Mouse (Mus musculus) urinary bladder, adult 2 months (tissue): ENCODE results near the gene Gm19684. TPM values are rescaled to one million over a fixed set of nuclear protein-coding genes. Genes with fewer than 3 reads are reported as not detected.
"Not testable (repeated sequence)": the region's sequence is repeated elsewhere in the genome, so short reads cannot be mapped to it uniquely, and the experiment has no call there.

ENCODE experiments used
- DNase-seq: peaks from one replicate; pipeline ENCODE4 v3.0.0; 2022; ENCODE audit warnings: low spot score
- polyA plus RNA-seq: library from polyadenylated mRNA; depleted of rRNA; stranded (reverse); fragments of >200 nt; gene quantifications from 2 replicates; pipeline ENCODE4 v1.2.3, GENCODE M21; 2012; rRNA removed

The Gm19684 gene
- polyA plus RNA-seq = 0.12 and 0.13 TPM in 2 replicates

DNA sequence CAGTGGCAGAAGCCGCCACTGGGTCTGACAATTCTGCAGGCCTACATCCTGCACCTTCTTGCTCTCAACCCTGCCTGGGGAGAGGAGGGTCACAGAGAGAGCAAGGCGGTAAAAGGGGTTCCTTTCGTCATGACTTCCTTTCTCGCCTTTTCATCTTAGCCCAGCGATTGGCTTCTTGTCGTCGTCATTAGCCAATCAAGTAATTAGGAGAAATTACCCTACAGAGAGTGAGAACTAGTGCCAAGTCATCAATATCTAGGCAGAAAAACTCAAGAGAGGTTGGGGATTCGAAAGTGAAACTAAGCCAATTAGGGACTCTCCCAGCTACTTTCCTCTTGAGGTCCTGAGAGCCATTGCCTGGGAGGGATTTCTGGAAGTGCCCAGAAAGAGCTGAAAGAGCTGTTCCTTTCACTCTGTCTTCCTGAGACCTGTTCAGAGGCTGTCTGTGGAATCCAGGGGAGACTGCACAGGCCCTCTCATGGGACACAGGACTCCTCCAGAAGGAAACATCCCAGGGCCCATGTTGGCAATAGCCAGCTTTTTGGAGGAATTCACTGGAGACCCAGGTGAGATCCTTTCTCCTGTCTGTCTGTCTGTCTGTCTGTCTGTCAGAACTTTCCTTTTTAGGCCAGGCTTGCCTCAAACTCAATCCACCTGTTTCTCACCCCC is at the start of gene Gm19684:
Gene Gm19684 (plus strand): TSS at position 327 of the 669 bp plus-strand sequence.
- DNase-seq = not testable (repeated sequence)

DNA sequence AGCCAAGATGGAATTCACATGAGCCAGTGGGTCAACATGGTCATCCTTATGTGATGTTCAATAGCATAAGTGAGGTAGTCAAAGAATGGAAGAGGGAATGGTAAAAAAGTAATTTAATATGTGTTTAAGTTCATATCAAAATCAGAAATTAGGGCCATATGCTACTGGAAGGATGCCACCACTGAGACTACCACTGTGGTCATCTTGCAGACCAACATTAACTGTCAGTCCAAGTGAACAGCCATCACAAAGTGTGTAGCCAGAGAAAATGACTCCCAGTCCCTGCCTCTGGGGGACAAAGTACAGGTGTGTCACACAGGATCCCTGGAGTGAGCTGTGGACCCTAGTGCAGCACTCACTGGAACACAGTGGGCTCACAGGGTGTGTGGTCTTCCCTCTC is 39.6 kb upstream of the Gm19684 start:
- not testable (repeated sequence) for DNase-seq

DNA sequence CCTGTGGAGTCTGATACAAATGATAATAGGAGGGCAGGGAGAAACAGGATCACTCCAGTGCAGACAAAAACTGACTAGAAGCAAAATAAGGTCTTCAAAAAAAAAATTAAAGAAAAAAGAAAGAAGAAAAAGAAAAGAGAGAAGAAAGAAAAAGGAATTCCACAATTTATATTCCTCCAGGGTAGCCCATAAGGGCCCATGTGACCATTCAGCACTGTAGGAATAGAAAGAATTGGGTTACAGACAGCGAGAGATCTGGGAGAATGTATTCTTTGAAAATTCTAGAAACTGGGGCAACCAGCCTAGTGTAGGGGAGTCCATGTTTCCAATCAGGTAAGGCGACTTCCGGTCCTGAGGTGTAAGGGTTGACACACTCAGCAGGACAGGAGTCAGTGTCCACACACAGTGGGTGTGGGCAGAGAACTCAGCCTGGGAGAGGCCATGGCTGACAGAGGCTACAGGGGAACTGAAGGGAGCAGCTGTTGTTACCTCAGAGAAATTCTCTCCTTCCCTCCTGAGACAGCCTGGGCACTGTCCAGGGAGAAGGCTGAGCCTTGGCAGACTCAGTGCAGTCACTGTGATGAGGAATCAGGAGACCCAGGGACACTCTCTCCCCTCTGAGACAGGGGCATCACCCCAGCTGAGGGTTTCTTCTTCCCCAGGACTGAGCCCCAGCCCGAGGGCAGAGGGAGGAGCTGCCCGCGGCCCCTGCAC is 38.8 kb upstream of the Gm19684 start:
- DNase-seq = not testable (repeated sequence)

DNA sequence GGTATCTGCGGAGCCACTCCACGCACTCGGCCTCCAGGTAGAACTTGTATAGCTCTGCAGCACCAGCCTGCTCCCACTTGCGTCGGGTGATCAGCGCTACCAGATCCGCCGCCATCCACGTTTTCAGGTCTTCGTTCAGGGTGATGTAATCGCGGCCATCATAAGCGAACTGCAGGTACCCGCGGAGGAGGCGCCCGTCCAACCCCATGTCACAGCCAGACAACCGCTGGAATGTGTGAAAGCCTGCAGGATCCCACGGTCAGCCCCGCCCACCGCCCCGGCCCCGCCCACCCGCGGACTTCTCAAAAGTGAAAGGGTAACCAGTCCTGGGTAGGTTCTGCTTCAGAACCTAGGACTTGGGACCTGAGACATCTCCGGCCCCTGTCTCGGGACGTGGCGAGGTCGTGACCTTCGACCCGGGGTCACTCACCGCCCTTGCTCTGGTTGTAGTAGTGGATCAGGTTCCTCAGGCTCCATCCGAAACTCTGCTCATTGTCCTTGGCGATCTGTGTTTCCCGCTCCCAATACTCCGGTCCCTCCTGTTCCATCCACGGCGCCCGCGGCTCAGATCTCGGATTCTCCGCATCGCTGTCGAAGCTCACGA is 38.1 kb upstream of the Gm19684 start:
- no peak for DNase-seq

DNA sequence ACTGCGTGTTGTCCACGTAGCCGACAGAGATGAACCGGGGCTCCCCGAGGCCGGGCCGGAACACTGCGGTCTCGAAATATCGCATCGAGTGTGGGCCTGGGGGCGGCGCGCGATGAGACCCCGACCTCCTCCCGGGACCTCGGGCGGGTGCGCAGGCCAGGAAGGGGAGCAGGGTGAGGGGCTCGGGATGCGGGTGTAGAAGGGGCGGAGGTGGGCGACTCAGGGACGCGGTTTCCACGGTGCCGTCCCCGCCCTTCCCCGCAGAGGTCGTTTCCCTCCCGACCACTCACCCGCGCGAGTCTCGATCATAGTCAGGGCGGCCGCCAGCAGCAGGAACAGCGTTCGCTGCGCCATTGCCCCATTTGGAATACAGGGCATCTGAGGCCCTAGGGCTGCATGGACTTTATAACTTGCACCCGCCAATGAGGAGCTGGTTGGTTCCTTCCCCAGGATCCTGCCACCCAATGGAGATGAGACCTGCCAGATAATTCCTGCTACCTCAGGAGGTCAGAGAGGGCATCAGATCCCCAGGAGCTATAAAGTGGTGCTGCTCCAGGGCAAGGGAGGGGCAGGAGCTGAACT is 37.5 kb upstream of the Gm19684 start:
- no peak for DNase-seq

DNA sequence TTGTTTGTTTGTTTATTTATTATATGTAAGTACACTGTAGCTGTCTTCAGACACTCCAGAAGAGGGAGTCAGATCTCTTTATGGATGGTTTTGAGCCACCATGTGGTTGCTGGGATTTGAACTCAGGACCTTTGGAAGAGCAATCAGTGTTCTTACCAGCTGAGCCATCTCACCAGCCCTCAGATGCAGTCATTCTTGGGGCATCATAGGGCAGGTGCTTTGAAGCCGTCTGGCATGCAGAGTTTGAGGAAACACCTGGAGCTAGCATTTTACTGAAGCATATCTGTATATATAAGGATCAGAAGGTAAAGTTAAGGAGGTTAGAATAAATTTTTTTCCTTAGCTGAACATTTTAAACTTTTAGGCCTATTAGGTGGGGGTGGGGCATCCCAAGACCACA is 35.5 kb upstream of the Gm19684 start:
- not testable (repeated sequence) for DNase-seq

DNA sequence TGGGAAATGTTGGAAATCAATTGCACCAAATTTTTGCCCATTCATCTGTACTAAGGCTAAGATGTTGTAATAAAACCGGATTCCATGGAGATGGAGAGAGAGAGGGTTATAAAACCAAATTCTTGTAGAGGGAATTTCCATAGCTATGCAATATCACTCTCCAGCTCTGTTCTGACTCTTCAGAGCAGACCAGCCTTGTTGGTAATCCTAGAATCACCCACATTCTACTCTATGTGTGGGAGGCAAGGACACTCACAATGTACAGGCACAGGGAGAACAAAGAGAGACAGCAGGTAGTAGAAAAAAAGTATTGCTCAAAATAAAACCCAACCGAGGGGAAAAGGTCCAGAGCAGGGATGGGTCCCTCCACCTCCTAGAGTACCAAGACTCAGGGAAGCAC is 29.5 kb upstream of the Gm19684 start:
- DNase-seq = not testable (repeated sequence)

DNA sequence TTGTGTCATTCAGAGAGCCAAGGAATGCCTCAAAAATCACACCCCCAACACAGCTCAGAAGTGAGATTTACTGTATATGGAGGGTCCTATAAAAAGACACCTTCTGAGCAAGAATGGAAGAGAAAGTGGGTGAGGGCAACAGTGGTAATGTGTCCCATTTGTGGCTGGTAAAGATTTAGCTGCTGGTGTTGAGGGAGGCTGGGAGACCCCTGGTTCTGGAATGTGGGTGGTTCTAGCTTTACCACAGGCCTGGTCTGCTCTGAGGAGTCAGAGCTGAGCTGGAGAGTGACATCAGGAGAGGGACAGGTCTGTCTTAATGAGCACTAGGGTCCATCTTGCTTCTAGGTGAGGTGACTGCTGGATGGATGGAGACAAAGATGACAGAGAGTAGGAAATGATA is 29.0 kb upstream of the Gm19684 start:
- not testable (repeated sequence) for DNase-seq

DNA sequence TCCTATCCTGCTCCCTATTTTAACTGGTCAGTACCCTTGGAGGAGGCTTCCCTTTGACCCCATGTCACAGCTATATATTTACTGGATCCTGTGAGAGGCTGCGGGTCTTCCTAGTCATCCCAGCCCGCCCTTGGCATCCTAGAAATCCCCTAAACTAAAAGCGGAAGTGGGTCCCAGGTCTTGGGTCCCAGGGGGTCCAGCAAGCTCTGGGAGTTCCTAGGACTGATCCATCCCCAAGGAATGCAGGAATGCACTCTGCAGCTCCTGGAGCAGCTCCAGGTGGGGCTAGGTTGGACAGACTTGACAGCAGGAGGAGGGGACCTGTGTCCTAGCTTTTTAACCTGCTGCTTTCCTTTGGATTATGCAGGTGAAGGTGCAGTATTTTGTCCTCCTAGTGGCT is 27.5 kb upstream of the Gm19684 start:
- DNase-seq = no peak

DNA sequence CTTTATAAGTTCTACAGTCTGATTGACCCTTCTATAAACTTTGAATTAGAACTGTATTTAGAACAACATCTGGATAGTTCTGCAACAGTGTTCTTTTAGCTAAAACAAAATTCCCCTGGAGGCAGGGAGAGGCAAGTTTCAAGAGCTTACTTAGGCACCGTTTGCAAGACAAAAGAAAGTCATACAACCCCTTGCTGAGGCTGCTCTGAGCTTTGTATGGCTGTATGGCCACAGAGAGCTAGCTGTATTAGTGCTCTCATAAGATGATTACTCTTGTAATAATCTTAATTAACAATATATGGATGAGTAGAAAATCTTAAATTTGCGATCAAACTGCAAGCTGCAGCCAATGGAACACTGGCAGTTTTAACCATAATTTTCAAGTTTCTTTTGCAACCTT is 21.9 kb upstream of the Gm19684 start:
- DNase-seq = not testable (repeated sequence)

DNA sequence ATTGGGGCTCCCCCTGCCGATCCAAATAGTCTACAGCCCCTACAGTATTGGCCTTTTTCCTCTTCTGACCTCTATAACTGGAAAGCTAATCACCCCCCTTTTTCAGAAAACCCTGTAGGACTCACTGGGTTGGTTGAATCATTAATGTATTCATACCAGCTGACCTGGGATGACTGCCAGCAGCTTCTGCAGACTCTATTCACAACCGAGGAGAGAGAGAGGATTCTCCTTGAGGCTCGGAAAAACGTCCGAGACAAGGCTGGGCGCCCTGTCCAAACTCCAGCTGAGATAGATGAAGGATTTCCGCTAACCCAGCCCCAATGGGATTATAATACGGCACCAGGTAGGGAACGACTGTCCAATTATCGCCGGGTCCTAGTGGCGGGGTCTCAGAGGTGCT is 19.4 kb upstream of the Gm19684 start:
- DNase-seq = not testable (repeated sequence)

DNA sequence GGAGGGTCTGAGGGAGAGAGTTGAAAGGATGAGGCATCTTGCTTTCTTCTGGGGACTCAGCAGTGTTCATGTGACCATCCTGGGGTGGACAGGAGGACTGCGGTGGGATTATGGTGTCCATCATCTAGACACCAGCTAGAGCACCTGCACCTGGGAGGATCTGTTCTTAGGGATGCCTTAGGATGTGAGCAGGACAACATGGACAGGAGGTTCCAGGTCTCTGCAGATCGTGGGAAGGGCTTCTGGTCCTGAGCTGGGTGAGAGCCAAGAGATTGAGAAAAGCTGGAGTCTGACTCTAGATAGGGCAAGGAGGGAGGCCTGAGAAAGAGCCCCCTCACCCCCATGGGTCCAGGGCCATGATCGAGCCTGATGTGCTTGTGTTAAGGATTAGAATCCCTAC is 11.3 kb upstream of the Gm19684 start:
- DNase-seq = not testable (repeated sequence)

DNA sequence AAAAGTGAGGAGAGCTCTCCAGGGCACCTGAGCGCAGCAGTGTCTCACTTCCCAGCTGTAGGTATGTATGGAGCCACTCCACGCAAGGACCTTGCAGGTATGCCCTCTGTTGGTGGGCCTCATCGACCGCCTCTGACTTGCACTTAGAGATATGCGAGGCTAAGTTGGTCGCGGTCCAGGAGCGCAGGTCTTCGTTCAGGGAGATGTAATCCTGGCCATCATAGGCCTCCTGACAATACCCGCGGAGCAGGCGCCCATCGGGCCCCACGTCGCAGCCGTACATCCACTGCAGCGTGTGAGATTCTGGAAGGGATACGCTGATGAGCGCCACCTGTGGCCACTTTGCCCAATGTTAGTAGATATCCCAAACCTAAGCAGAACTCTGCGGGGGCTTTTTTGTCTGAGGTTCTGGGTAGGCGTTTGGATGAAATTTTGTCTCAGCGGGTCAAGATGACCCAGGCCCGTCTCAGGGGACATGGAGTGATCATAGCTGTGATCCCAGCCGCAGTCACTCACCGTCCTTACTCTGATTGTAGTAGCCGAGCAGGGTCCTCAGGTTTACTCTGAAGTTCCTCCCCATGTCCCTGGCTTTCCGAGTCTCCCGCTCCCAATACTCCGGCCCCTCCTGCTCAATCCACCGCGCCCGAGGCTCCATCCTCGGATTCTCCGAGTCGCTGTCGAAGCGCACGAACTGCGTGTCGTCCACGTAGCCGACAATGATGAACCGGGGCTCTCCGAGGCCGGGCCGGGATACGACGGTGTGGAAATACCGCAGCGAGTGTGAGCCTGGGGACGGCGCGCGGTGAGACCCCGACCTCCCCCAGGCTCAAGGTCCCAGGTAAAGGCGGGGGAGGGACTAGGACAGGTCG is 10.6 kb upstream of the Gm19684 start:
- DNase-seq = not testable (repeated sequence)

DNA sequence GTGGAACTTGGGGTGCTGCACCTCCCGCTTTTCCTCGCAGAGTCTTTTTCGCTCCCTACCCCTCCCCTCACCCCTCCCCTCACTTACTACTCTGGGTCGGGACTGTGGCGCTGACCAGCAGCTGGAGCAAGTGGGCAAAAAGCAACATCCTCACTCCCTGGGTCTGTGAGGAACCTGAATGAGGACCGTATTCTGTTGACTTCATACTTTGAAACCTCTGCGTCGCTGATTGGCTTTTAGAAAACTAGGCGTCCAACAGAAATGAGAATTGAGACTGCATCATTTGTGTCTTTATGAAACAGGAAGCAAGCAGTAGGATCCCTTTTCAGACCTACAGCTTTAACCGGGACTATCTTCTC is 10.0 kb upstream of the Gm19684 start:
- DNase-seq = not testable (repeated sequence)

DNA sequence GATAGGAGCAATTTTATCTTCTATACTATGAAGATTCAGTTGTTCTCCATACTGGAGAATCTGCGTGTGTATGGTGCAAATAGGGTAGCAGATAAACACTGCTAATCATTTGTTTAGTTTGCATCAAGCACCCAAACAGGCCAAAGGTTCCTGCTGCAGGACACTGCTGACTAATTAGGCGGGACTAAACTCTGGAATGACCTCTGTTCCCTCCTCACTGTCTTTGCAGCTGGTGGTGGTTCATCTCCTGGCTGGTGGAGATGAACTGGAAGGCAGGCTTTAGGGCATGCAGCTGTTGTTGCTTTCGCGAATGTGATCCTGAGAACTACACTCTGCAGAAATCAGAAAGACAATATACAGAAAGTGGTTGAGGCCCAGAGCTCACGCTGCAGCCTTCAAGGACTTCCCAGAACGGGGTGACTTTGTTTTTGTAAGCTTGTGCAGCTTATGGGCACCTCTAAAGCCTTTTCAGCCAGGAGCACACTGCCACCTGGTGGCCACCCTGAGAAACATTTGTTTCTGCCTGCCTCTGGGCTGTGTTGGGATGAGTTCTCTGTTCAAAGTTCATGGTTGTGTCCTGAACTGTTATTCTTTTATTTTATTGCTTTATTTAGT is 7.4 kb upstream of the Gm19684 start:
- not testable (repeated sequence) for DNase-seq

DNA sequence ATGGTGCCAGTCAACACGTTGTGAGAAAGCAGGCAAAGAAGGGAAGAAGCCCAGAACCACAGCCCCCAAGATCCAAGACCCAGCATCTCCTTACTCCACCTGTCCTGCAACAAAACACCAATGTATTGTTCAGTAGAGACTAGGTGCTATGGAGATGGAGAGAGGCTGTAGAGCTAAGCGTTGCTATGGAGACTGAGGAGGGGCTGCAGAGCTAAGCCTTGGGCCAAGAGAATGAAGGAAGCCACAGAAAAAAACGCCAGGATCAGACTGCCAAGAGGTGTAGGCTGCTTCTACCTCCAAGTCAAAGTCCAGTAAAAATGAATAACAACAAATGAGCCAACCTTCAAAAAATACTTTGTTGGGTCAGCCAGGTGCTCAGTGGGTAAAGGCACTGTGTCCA is 4.9 kb upstream of the Gm19684 start:
- DNase-seq = not testable (repeated sequence)

DNA sequence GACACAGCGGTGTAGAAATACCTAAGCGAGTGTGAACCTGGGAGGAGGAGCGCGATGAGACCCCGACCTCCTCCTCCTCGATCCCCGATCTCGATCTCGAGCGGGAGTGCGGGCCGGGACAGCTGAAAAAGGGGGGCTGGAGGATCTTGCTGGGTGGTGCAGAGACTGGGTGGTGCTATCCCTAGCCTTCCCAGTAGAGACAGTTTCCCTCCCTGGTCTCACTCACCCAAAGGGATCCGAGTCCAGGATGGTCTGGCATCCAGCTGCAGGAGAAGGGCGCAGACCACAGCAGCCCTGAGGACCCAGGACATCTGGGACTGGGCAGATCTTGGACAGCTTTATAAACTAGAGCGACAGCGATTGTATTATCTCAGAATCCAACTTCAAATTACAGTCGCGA is 639 bp upstream of the Gm19684 start:
- DNase-seq = not testable (repeated sequence)

DNA sequence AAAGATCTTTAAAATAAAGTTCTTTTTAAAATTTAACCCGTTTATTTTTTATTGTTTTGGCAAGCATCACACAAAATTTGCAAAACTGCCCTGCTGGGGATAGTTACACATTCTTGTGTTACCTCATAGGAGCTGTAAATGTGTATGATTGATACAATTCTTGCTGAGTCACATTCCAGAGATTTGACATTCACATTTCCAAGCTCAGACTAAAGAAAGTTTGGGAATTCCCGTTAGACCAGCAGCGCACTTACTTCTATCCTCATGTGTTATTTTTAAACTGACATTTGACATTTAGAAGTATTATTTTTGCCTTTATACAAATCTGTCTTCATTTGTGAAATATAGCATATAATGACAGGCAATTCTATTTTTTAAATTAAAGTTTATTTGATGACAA is 2.6 kb downstream of the Gm19684 start:
- DNase-seq = not testable (repeated sequence)

DNA sequence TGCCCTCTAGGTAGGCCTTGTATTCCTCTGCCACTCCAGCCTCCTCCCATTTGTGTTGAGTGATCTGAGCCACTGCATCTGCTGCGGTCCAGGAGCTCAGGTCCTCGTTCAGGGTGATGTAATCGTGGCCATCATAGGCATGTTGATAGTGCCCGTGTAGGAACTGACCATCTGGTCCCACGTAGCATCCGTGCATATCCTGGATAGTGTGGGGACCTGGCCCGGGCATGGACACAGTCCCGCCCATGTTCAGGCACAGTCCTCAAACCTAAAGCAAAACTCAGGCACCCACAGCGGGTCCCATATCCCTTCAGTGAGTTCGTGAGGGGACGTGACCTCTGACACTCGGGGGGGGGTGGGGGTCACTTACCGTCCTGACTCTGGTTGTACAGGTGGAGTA is 7.0 kb downstream of the Gm19684 start:
- not testable (repeated sequence) for DNase-seq

DNA sequence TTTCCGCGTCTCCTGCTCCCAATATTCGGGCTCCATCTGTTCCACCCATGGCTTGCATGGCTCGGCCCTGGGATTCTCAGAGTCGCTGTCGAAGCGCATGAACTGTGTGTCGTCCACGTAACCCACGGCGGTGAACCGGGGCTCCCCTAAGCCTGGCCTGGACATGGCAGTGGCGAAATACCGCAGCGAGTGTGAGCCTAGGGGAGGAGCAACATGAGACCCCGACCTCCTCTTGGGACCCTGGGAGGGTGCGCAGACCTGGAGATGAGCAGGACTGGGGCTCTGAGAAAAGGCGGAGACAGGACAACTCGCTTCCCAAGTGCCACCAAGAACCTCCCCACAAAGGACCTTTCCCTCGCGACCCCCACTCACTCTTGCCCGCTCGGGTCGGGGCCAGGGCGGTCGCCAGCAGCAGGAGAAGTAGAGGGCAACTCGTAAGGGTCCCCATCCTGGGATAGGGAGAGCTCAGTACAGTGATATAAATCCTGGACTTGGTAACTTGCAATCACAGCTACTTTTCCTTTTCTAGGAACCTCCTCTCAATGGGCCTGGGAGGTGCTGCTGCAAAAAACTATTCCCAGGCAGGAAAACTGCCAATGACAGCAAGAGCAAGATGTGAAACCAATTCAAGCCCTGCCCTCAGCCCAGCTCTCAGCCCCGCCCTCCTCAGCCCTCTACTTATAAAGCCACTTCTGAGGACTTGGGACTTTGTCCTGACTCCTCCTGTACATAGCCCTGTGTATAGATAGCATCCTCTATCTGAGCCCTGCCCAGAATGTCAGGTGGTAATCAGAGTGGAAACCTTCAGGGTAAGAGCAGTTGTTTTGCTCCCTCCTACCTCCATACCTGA is 7.7 kb downstream of the Gm19684 start, which contains the start of gene Gm7030:
Gene Gm7030 (minus strand): TSS at position 458 of the 850 bp plus-strand sequence.
- DNase-seq = not testable (repeated sequence)
